Mouse (Mus musculus) erythroblast, embryonic 14.5 days (primary cell): Measurements from ENCODE around the gene Akap8.

Experiments used
- GATA1 ChIP-seq: IDR thresholded peaks from 2 replicates; pipeline ENCODE4 v1.6.1; 2012; ENCODE audit warnings: low read length, inconsistent platforms, mixed read lengths
- TAL1 ChIP-seq: IDR thresholded peaks from 3 replicates; pipeline ENCODE4 v1.6.1; 2012; ENCODE audit warnings: low read length, inconsistent platforms, mixed read lengths

DNA sequence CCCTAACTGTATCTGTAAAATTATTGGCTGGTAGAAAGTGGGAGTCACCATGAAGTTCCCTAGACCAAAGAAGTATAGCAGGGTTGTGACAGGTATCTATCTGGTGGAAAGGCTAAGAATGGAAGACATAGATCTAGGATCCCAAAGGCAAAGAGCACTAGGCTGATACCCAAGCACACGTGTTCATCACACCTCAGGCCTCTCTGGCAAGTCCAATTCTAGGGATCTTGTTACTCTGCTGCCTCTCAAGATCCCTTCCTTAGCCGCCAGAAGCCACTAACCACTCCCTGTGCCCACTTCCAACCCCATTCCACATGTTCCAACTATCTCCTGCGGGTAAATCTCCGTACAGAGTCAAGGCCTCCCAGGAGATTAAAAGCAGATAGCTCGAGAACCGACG is 1.1 kb downstream of the Akap8 start:
- TF ChIP-seq TAL1 (no peak), GATA1 (no peak)
